Mouse (Mus musculus) embryonic facial prominence, embryonic 11.5 days (tissue): Measurements from ENCODE around the gene Lce1c. TPM values are rescaled to one million over a fixed set of nuclear protein-coding genes. Genes with fewer than 3 reads are reported as not detected.

Experiments
- polyA plus RNA-seq: library from polyadenylated mRNA; unstranded; fragments of >200 nt; fragmentation: Nextera tagmentation; extraction: Ambion mirVana; gene quantifications from 2 replicates; pipeline ENCODE4 v1.2.1, GENCODE M21; 2014

The Lce1c gene
- polyA plus RNA-seq, 1 experiment from 2014 or later, result not detected

Other genes starting within 250 kb of the Lce1c start
- gene Gm9774, start 249.8 kb upstream of the Lce1c start, polyA plus RNA-seq, result 5.4 and 6.7 TPM in 2 replicates
- gene Sprr2k, start 246.7 kb upstream of the Lce1c start, polyA plus RNA-seq, result not detected in 2 replicates
- gene Sprr1b, start 240.5 kb upstream of the Lce1c start, polyA plus RNA-seq, result not detected in 2 replicates
- not detected in 2 replicates for gene Sprr3, start 220.5 kb upstream of the Lce1c start, polyA plus RNA-seq
- 0.36 TPM in 1 of 2 replicates, not detected in the other for gene Sprr1a, start 193.4 kb upstream of the Lce1c start, polyA plus RNA-seq
- gene Sprr4, start 178.8 kb upstream of the Lce1c start, polyA plus RNA-seq, result not detected in 2 replicates
- gene 2310046K23Rik, start 144.7 kb upstream of the Lce1c start, polyA plus RNA-seq, result not detected in 2 replicates
- gene Ivl, start 105.5 kb upstream of the Lce1c start, polyA plus RNA-seq, result 0.17 TPM in 1 of 2 replicates, not detected in the other
- gene Smcp, start 90.2 kb upstream of the Lce1c start, polyA plus RNA-seq, result not detected in 2 replicates
- gene 2210017I01Rik, start 71.8 kb upstream of the Lce1c start, polyA plus RNA-seq, result not detected in 2 replicates
- not detected in 2 replicates for gene Lce6a, start 57.6 kb upstream of the Lce1c start, polyA plus RNA-seq
- gene Lce1a1, start 30.9 kb upstream of the Lce1c start, polyA plus RNA-seq, result not detected in 2 replicates
- gene Lce1b, start 22.3 kb upstream of the Lce1c start, polyA plus RNA-seq, result not detected in 2 replicates
- not detected in 2 replicates for gene Lce1a2, start 8.9 kb upstream of the Lce1c start, polyA plus RNA-seq
- gene Lce1d, start 8.0 kb downstream of the Lce1c start, polyA plus RNA-seq, result not detected in 2 replicates
- gene Lce1e, start 29.8 kb downstream of the Lce1c start, polyA plus RNA-seq, result not detected in 2 replicates
- not detected in 2 replicates for gene Lce1f, start 41.1 kb downstream of the Lce1c start, polyA plus RNA-seq
- gene Gm38119, start 59.8 kb downstream of the Lce1c start, polyA plus RNA-seq, result not detected in 2 replicates
- gene Lce1g, start 73.1 kb downstream of the Lce1c start, polyA plus RNA-seq, result not detected in 2 replicates
- gene Lce1h, start 85.8 kb downstream of the Lce1c start, polyA plus RNA-seq, result not detected in 2 replicates
- not detected in 2 replicates for gene Lce1i, start 99.7 kb downstream of the Lce1c start, polyA plus RNA-seq
- not detected in 2 replicates for gene Lce1j, start 111.3 kb downstream of the Lce1c start, polyA plus RNA-seq
- not detected in 2 replicates for gene Lce1k, start 128.6 kb downstream of the Lce1c start, polyA plus RNA-seq
- gene Kprp, start 148.0 kb downstream of the Lce1c start, polyA plus RNA-seq, result not detected in 2 replicates
- gene Lce1l, start 172.0 kb downstream of the Lce1c start, polyA plus RNA-seq, result not detected in 2 replicates
- not detected in 2 replicates for gene 2310050C09Rik, start 191.0 kb downstream of the Lce1c start, polyA plus RNA-seq
- gene Lce3a, start 247.0 kb downstream of the Lce1c start, polyA plus RNA-seq, result not detected in 2 replicates